Mouse (Mus musculus): ENCODE results near the gene Esrra.

GRCm38 (mm10) chr19:6932018-6932417, 10.4 kb upstream of the Esrra start:
- TF ChIP-seq CTCF (IDR thresholded peaks at IDR 0.05; ENCODE audit: extremely low read depth, insufficient read depth, low read length): no peak
- TF ChIP-seq POLR2A (IDR thresholded peaks at IDR 0.05; ENCODE audit: extremely low read depth, insufficient read depth, low read length): no peak
